Mouse (Mus musculus) adrenal gland, postnatal 4 days (tissue): Measurements from ENCODE around the gene Tmco4. TPM values are rescaled to one million over a fixed set of nuclear protein-coding genes. Genes with fewer than 3 reads are reported as not detected.
"Not testable (repeated sequence)": the region's sequence is repeated elsewhere in the genome, so short reads cannot be mapped to it uniquely, and the experiment has no call there.

Experiments
- DNase-seq, 2 experiments: peaks; one replicate each; pipeline ENCODE4 v3.0.0; 2021 to 2022; ENCODE audit warnings: low spot score in 2 of 2, mixed read lengths in 2 of 2
- total RNA-seq, 2 experiments: library from RNA; stranded (reverse); gene quantifications; 2 replicates each; pipeline ENCODE4 v1.2.3; 2021

Gene Tmco4
- total RNA-seq, 2 experiments from 2014 or later: 16.4 to 20.8 TPM

DNA sequence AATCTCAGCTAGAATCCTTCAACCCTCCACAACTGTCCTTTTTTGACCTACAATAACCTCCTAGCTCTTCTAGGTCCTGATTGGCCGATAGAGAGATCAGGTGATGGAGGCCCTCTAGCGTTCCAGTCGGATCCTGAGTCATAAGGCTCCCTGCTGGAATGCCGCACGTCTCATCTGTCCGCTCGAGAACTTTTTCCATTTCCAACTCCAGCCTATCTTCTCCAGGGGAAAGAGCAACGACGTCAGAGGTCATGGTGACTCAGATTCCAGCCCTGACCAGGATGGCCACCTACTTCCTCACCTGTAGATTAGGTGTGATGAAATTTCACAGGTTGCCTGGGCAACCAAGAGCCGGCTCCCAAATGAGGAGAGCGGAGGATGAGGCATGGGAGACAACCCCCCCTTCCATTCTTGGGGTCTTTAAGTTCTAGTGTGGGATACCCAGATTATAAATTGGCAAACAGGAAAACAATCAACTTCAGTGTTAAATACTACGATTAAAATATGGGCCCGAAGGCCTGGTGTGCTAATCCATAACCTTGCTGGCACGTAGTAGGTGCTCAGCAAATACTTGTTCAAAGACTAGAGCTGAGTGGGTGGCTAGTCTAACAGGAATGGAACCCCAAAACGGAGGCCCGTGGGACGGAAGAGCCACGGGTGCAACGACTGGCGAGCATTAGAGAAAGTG lies 405 bp upstream of the Tmco4 start:
- peak in 1 of 2 experiments; percentile 44 for DNase-seq

DNA sequence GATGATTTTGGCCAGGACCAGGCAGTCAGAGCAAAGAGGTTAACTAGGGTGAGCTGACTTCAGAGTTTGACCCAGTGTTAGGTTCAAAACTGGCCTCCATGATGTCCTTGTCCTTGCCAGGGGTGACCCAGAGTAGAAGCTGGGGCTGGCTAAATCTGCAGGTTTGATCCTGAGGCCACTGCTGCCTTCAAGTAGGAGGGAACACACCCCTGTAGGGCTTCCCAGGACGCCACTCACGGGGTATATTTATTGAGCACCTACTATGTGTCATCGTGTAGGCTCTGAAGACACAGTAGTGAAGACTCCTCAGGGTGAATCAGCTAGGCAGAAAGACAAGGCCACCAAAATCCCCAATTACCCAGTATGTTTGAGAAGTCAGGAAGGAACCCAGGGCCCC lies 1.0 kb downstream of the Tmco4 start:
- DNase-seq: no peak

DNA sequence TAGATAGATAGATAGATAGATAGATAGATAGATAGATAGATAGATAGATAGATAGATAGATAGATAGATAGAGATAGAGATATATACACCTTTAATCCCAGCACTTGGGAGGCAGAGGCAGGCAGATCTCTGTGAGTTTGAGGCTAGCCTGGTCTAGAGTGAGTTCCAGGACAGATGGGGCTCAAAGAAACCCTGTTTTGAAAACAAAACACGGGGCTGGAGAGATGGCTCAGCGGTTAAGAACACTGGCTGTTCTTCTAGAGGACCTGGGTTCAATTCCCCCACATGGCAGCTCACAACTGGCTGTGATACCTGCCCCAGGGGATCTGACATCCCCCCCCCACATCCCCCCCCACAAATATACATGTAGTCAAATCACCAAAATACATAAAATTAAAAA lies 1.9 kb downstream of the Tmco4 start:
- DNase-seq: not testable (repeated sequence)

DNA sequence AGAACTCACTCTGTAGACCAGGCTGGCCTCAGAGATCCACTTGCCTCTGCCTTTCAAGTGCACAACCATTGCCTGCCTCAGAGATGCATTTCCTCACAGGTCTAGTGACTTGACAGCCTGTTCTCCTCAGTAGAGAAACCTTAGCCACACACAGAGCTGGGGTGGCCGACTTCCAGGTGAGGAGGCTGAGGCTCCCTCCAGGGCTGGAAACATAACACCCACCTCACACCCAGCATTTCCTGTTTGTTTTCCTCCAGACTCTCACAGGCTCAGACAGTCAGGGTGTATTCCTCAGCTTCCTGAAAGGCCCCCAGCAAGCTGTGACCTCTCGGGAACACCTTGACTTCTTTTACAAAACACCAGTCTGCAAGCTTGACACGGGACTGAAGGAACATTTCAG lies 2.5 kb downstream of the Tmco4 start:
- no peak for DNase-seq

DNA sequence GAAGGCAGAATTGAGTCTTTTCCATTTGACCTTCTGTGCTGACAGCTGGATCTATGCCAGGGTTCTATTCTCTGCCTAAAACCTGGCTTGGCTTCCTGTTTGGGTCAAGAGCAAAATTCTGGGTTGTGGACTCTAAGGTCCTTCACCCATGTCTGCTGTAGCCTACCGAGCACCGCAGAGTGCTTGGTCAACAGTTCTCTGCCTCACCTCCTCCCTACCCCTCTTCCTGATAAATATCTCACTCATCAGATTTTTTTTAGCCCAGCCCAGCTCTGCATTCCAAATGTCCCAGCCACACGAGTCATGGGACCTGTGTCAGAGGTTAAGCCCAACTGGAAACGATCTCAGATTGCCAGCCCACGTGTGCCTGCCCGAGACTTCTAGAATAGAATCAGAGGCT lies 3.4 kb downstream of the Tmco4 start:
- no peak for DNase-seq

DNA sequence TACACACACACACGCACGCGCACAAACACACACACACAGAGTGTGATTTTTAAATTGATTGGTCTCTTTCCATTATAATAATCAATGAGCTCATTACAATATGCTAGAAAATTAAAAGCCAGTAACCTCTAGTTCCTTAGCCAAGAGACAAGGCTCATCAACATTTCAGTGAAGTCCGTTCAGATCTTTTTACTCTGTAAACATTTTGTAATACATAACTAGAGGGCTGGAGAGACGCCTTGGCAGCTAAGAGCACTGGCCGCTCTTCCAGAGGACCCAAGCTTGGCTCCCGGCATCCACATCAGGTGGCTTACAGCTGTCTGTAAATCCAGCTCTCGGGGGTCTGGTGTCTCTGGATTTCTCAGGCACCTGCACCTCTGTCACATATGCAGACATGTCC lies 7.3 kb downstream of the Tmco4 start:
- DNase-seq: no peak

DNA sequence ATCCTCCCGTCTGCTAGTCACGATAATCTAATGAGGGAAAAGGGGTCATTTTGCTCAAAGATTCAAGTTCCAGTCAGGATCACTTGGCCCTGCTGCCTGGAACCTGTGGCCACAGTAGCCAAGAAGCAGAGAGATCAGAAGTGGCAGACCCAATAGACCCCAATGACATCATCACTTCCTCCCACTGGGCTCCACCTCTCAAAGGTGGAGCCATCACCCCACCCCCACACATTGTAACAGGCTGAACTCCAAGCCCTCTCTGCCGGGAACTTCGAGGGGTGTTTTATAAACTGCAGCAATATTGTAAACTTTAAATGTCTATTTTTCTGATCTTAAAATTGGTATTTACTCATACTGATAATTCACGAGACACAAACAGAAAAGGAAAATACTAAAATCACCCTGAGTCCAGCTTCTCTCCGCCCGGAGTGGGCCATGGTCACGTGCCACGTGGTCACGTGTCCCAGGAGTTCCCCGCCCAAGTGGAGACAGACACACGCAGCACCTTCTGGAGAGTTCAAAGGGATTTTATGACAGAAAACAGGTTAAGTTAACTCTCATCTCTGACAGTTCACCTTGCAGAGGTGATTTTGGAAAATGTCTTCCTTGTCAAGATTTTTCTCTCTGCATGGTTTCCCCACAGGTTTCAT lies 8.2 kb downstream of the Tmco4 start:
- DNase-seq: no peak

DNA sequence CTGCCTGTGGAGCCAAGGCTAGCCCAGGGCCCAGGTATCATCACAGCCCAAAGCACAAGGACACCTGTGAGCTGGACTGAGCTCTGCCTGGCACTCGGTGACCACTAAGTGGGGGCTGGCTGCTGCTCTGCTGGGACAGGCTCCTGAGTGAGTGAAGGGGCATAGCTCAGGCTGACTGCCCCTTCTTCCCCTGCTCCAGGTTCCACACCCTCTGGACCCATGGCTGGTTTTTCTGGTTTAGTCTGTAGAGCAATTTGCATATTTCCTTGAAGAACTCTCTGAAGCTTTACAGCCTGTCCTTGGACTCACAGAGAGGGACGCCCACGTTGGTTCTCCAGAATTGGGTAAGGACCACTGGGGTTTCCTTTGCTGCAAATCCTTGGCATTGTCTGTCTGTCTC lies 10.7 kb downstream of the Tmco4 start:
- DNase-seq: no peak

DNA sequence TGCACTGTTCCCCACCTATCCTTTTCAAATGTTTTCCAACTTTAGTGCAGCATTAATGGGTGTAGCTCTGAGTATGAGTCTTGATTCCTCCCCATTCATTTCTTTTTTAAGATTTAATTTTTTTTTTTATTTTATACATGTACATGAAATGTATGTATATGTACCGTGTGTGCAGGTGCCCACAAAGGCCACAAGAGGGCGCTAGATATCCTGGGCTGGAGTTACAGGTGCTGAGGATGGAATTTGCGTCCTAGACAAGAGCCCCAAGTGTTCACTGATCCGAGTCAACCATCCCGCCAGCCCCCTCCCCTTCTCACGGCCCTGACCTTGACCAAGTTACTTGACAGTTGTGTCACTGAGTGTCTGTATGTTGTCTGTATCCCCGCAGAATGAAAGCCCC lies 12.1 kb downstream of the Tmco4 start:
- no peak for DNase-seq

DNA sequence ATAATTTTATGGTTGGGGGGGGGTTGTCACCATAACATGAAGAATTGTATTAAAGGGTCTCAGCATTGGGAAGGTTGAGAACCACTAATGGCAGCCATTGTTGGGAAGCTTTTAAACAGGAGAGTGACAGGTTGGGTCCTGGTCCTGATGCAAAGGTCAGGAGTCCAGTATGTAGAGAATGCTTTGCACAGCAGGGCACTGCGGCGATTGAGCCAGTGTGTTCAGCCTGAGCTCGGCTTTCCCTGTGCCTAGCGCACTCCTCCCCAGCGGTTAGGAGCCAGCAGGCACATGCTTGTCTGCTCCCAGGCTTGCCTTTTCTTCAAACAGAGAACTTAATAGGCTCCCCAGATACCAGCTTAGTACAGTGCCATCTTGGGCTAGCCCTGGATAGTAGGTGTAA lies 13.6 kb downstream of the Tmco4 start:
- no peak for DNase-seq

DNA sequence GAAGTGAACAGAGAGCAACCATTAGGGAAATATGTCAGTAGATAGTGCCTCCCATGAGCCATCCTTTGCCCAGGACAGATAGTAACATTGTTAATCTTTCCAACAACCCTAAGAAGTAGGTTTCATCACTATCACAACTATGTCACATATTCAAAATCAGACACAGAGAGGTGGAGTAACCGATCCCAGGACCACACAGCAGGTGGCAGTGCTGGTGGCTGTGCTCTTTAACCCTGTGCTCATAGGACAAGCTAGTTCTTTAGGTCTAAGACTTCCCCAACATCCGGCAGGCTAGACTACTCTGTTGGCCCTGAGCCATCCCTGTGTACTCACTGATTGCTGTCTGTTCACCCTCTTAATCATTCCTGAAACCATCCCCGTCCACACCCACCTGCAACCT lies 21.7 kb downstream of the Tmco4 start:
- DNase-seq: no peak

DNA sequence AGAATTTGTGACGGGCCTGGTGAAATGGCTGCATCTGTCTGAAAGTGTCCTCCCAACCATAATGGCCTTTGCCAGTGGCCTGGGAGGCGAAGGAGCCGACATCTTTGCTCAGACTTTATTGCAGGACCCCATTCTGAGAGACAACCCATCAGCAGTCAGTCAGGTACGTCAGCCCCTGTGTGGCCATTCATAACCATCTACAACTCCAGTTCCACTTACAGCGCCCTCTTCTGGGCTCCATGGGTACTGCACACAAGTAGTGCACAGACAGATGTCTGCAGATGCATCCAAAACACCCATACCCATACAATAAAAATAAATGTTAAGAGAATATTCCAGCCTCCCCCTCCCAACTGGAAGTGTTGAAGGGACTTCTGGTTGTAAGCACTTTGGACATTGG lies 23.7 kb downstream of the Tmco4 start:
- DNase-seq: no peak

DNA sequence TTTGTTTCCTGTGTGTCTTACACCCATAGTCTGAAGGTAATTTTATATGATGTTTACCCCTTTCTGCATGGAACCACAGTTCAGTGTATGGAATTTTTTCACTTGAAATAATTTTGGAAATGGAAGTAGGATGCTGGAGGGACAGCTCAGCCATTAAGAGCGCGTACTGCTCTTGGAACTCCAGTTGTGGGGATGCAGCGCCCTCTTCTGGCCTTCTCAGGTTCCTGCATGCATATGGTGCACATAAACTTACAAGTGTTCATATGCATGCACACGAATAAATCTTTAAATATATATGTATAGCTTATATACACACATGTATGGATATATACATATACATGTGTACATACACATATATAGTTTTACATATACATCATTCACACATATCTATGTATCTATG lies 24.4 kb downstream of the Tmco4 start:
- DNase-seq: no peak

DNA sequence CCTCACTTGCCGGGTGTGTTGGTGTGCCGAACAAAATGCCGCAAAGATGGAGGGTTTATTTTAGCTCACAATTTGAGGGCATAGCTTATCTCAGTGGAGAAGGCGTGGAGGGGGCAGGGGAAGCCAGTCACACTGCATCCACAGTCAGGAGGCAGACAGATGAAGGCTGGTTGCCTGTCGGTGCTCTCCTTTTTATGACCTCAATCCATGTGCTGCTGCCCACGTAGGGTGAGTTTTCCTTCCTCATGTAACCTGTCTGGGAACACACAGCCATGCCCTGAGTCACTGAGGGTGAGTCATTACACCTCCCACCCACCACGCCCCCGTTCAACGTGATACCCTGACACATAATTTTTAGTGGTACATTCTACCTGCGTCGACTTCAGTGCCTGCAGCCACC lies 25.9 kb downstream of the Tmco4 start:
- no peak for DNase-seq

DNA sequence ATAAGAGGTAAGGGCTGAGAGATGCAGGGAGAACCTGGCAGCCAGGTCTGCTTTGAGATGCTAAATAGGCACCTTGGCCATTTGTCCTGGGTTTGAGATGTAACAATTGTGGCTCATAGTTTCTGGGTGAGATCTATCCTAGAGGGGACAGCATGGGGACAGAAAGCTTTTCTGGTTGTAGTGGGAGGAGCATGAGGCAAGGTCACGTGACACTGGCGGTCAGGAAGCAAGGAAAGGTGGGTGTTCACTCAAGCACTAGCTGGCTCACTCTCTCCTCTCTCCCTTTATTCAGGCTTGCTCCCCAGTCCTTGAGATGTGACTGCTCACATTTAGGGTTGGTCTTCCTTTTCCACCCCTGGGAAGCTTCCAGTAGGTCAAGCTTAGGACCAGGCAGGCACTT lies 28.3 kb downstream of the Tmco4 start:
- DNase-seq: no peak

DNA sequence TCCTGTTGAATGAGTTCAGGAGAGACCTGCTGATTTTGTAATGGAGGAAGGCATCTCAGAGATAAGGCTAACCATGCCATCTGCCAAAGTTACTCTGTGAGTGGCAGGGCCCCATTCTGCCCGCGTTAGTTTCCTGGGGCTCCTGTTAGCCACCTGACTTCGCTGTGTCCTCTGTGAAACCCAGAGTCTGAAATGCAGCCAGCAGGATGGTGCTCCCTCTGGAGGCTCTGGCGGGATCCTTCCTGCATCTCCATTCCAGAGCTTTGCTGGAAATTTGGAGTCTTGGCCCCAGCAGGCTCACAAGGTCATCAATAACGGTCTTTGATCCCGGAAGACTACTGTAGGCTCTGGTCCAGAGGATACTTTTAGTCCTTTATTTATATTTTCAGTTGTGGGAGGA lies 28.7 kb downstream of the Tmco4 start:
- no peak for DNase-seq

DNA sequence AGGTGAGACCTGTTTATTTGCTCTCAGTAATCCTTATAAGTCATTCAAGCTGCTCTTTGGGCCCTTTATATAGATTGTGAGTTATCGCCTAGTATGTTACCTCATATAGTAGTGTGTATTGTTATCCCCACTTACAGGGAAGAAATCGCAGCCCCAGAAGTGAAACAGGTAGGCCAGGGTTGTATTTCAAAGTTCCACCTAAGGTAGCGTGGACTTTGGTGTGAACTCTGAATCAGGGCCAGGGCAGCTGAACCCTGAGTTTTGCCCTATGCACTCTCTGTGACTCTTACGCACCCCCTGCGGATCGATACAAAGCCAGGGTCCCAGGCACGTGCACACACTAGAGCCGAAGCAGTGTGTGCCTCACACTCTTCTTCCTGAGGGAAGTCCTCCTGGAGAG lies 31.4 kb downstream of the Tmco4 start:
- no peak for DNase-seq

DNA sequence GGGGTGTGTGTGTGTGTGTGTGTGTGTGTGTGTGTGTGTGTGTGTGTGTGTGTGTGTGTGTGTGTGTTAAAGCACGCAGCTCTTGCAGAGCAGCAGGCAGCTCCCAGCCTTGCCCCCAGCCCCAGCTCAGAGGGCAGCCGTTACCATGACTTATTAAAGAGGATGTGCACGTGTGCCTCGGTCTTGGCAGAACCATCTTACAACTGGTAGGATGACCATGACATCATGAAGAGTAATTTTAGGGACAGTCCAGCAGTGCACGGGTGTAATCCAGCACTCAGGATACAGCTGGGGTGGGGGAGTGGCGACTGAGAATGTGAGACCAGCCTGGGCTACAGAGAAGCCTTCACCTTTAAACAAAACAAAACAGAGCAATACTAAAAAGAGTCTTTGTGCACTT lies 32.5 kb downstream of the Tmco4 start:
- no peak for DNase-seq

DNA sequence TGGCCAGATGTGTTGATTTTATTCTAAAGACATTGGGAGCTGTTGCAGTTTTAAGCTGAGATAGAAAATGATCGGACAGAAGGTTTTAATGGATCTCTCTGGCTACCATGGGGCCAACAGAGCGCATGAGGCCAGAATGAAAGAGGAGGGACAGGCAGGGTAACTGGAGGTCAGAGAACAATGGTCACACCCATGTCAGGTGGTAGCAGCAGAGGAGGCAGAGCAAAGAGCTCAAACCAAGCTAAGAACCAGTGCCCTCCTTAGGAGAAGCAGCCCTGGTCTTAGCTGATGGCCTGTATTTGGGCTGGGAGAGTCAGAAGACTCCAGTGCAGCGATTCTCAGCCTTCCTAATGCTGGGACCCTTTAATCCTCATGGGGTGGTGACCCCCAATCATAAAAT lies 34.7 kb downstream of the Tmco4 start:
- DNase-seq: no peak

DNA sequence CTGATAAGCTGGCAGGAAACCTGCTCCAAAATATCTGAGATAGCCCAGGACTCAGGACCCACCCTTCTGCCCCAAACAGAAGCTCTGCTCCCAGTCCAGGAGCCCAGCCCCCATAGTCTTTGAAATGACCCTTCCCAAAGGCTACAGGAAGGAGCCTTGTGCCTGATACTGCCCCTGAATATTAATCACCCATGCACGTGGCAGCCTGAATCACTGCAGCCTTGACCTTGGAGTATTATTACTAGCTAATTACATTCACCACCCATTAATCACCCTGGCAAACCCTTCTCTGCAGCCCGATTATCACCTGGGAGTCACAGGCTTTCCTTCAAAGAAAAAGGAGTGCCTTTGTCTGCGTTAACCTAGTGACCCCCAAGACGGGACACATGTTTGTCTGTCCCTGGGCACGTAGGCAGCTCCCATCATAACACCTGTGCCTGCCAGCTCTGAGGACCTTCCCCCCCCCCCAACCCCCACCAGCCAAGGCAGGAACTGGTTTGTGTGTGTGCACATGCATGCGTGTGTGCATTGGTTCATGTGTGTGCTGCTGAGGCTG lies 35.4 kb downstream of the Tmco4 start:
- DNase-seq: no peak

DNA sequence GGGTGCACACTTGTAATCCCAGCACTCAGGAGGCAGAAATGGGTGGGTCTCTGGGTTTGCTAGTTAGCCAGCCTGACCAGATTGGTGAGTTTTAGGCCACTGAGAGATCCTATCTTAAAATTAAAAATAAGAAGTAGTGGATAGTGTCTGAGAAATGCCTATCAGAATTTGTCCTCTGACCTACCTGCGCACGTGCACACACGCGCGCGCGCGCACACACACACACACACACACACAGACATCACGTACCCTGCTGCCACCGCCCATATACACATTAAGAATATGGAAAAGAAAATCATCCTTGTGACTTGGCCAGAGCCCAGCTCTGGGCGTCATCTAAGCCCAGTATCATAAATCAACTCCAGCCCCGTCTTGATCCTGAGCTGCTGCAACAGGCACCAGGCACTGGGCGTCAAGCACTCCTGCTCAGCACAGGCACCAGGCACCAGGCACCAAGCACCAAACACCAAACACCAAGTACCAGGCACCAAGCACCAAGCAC lies 38.6 kb downstream of the Tmco4 start:
- DNase-seq: no peak

DNA sequence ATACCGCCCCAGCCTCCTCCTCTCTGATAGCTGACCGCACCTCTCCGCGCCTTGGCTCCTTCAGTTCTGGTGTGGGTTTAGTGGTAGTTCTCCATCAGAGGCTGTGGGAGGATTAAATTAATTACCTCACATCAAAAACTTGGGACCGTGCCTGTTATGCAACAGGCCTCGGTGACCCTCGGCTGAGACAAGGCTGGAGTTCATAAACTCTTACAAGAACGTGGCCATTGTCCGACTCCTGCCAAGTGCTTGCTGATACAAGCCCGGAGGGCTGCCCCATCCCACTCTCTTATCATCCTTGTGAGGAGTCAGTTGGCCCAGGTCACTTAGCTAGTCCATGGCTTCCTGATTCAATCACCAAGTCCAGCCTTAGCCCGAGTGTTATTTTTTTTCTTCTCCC lies 40.6 kb downstream of the Tmco4 start:
- no peak for DNase-seq

DNA sequence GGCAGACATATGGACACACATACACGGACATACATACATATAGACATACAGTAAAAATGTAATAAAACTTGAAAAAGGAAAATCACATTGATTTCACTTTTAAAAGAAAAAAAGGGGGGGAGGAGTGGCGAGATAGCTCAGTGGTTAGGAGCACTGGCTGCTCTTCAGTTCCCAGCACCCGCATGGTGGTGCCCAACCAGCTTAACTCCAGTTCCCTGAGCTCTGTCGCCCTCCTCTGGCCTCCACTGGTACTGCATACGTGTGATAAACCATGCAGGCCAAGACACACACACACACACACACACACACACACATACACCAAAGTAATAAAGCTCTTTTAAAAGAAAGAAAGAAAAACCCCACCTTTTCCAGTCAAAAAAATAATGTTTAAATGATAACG lies 42.1 kb downstream of the Tmco4 start:
- no peak for DNase-seq
